Comparison of ENCODE assay signal across 15 mouse cellular contexts in the genomic region with DNA sequence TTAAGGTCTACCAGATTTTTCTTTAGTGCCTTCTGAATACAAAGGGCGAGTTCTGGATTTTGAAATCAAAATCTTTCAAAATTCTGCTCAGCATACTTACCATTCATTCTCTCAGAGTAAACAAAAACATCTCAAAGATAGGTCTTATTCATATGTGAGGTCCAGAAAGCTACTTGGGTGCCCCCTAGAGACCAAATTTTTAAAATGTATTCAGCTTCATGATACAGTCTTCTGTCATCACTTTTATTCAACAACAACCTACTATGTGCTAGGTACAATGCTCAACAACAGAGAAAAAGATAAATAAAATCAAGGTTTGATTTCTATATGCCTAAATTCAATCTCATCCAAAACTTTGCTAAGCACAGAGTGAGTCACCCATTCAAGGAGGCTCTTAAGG. TPM values are rescaled to one million over a fixed set of nuclear protein-coding genes. Genes with fewer than 3 reads are reported as not detected.
DNase-seq lines count a peak whose midpoint lies in the region; ATAC-seq and TF ChIP-seq lines count a peak whose summit lies in the region.
"Had no signal": no experiment of that assay in that cellular context is flagged by ENCODE, and none has a peak within 500 bp of the region (broad histone marks: within the 10 kb centered on the region; RNA-seq: fewer than 3 reads in every experiment).

No protein-coding gene starts in this region.

- no peak overlapping the region for H3K4me2 ChIP-seq in embryonic facial prominence, embryonic 11.5 days (ENCODE audit: low read depth, low read length)
- no peak overlapping the region for H3K4me2 ChIP-seq in liver, embryonic 14.5 days (ENCODE audit: low read depth)
- H3K4me2 ChIP-seq in liver, embryonic 11.5 days = no peak overlapping the region
- H3K4me2 ChIP-seq: limb, embryonic 12.5 days; midbrain, embryonic 15.5 days; stomach, embryonic 15.5 days had no signal

- DNase-seq in embryonic facial prominence, embryonic 11.5 days (ENCODE audit: low spot score) = peak; percentile 26
- no peak for DNase-seq in embryonic facial prominence, embryonic 10.5 days (ENCODE audit: low spot score)
- no peak for DNase-seq in liver, embryonic 14.5 days (ENCODE audit: low read depth in 3 of 3, low spot score in 3 of 3)
- no peak for DNase-seq in liver, embryonic 11.5 days (ENCODE audit: low spot score)
- DNase-seq in MEL-GATA-1-ER (ENCODE audit: extremely low read depth, low read depth) = peak; percentile 44
- DNase-seq in Muller cell, postnatal 12 days (ENCODE audit: inconsistent ontology term) = no peak
- DNase-seq in spleen, adult 12 weeks (ENCODE audit: low spot score) = no peak
- DNase-seq: adrenal gland, postnatal 25 days; gastrocnemius, postnatal 14 days; heart, postnatal 4 days; kidney, postnatal 4 days had no signal

- no peak for TF ChIP-seq EP300 in liver, embryonic 14.5 days (IDR thresholded peaks at IDR 0.05; ENCODE audit: low read depth)

- H3K36me3 ChIP-seq in embryonic facial prominence, embryonic 11.5 days (replicated peaks; ENCODE audit: control insufficient read depth, insufficient read depth, low read depth, low read length) = no peaks in the 10 kb centered on the region
- no peaks in the 10 kb centered on the region; the same call in 1 of the 2 replicates for H3K36me3 ChIP-seq in embryonic facial prominence, embryonic 10.5 days (replicated peaks)
- H3K36me3 ChIP-seq in liver, embryonic 14.5 days (replicated peaks; ENCODE audit: control insufficient read depth, insufficient read depth, low read depth) = no peaks in the 10 kb centered on the region; the same call in 1 of the 2 replicates
- H3K36me3 ChIP-seq in liver, embryonic 11.5 days (ENCODE audit: control insufficient read depth, insufficient read depth, low read length) = no peaks in the 10 kb centered on the region
- H3K36me3 ChIP-seq: midbrain, embryonic 15.5 days; stomach, embryonic 15.5 days had no signal

- no peak overlapping the region for H3K4me3 ChIP-seq in embryonic facial prominence, embryonic 11.5 days (ENCODE audit: low read depth, low read length)
- H3K4me3 ChIP-seq in embryonic facial prominence, embryonic 10.5 days = no peak overlapping the region
- no peak overlapping the region for H3K4me3 ChIP-seq in liver, embryonic 14.5 days (ENCODE audit: insufficient read depth in 1 of 2, low read depth in 2 of 2, low read length in 2 of 2)
- no peak overlapping the region for H3K4me3 ChIP-seq in liver, embryonic 11.5 days (ENCODE audit: low read depth, low read length)
- H3K4me3 ChIP-seq: limb, embryonic 12.5 days; midbrain, embryonic 15.5 days; stomach, embryonic 15.5 days had no signal

- H3K27me3 ChIP-seq in embryonic facial prominence, embryonic 11.5 days (ENCODE audit: control insufficient read depth, insufficient read depth, low read length) = no peaks in the 10 kb centered on the region
- H3K27me3 ChIP-seq in embryonic facial prominence, embryonic 10.5 days (replicated peaks; ENCODE audit: low read depth, poor library complexity, severe bottlenecking) = no peaks in the 10 kb centered on the region
- H3K27me3 ChIP-seq in liver, embryonic 14.5 days (ENCODE audit: control insufficient read depth, insufficient read depth, low read length) = no peaks in the 10 kb centered on the region
- H3K27me3 ChIP-seq in liver, embryonic 11.5 days (replicated peaks; ENCODE audit: control insufficient read depth, insufficient read depth, low read length) = no peaks in the 10 kb centered on the region
- H3K27me3 ChIP-seq: limb, embryonic 12.5 days; midbrain, embryonic 15.5 days; stomach, embryonic 15.5 days had no signal

- peak; percentile 29; the same call in 1 of the 2 replicates for TF ChIP-seq CTCF in liver, embryonic 14.5 days (IDR thresholded peaks at IDR 0.05; ENCODE audit: low read depth)

- no peaks in the 10 kb centered on the region for H3K9me3 ChIP-seq in embryonic facial prominence, embryonic 11.5 days (replicated peaks; ENCODE audit: control insufficient read depth, low read length)
- no peaks in the 10 kb centered on the region for H3K9me3 ChIP-seq in embryonic facial prominence, embryonic 10.5 days
- H3K9me3 ChIP-seq in liver, embryonic 14.5 days (ENCODE audit: control insufficient read depth, low read length) = no peaks in the 10 kb centered on the region
- H3K9me3 ChIP-seq in liver, embryonic 11.5 days (ENCODE audit: control insufficient read depth, low read length) = no peaks in the 10 kb centered on the region
- H3K9me3 ChIP-seq: limb, embryonic 12.5 days; midbrain, embryonic 15.5 days; stomach, embryonic 15.5 days had no signal

- no peak overlapping the region for H3K9ac ChIP-seq in embryonic facial prominence, embryonic 11.5 days (replicated peaks; ENCODE audit: low read length)
- no peak overlapping the region for H3K9ac ChIP-seq in liver, embryonic 14.5 days (replicated peaks)
- no peak overlapping the region for H3K9ac ChIP-seq in liver, embryonic 11.5 days (ENCODE audit: low read depth, low read length)
- H3K9ac ChIP-seq: limb, embryonic 12.5 days; midbrain, embryonic 15.5 days; stomach, embryonic 15.5 days had no signal

- ATAC-seq in embryonic facial prominence, embryonic 11.5 days (replicated peaks; ENCODE audit: insufficient number of reproducible peaks, low FRiP score, low TSS enrichment, low read depth) = no peak
- ATAC-seq in liver, embryonic 14.5 days (ENCODE audit: insufficient read depth) = no peak
- ATAC-seq in liver, embryonic 11.5 days (replicated peaks; ENCODE audit: low FRiP score) = no peak
- ATAC-seq in megakaryocyte progenitor cell, adult 5-6 weeks (replicated peaks; ENCODE audit: poor library complexity) = peak; percentile 33
- ATAC-seq: midbrain, embryonic 15.5 days had no signal

- 84% methylated on average over 1 of the region's 1 CpGs for WGBS in embryonic facial prominence, embryonic 11.5 days
- WGBS in embryonic facial prominence, embryonic 10.5 days = 84% methylated on average over 1 of the region's 1 CpGs
- WGBS in liver, embryonic 14.5 days (ENCODE audit: insufficient replicate concordance) = 55% methylated on average over 1 of the region's 1 CpGs
- 53% methylated on average over 1 of the region's 1 CpGs for WGBS in liver, embryonic 11.5 days

- no peak overlapping the region for H3K27ac ChIP-seq in embryonic facial prominence, embryonic 11.5 days (replicated peaks; ENCODE audit: low read depth, low read length)
- no peak overlapping the region for H3K27ac ChIP-seq in embryonic facial prominence, embryonic 10.5 days (replicated peaks)
- H3K27ac ChIP-seq in liver, embryonic 14.5 days = no peak overlapping the region
- no peak overlapping the region for H3K27ac ChIP-seq in liver, embryonic 11.5 days (ENCODE audit: low read depth, low read length)
- H3K27ac ChIP-seq: limb, embryonic 12.5 days; midbrain, embryonic 15.5 days; stomach, embryonic 15.5 days had no signal

- H3K4me1 ChIP-seq in embryonic facial prominence, embryonic 11.5 days (ENCODE audit: control insufficient read depth, insufficient read depth, low read length) = no peaks in the 10 kb centered on the region
- peaks cover 29% of the 10 kb centered on the region for H3K4me1 ChIP-seq in embryonic facial prominence, embryonic 10.5 days
- peaks cover 12 to 13% of the 10 kb centered on the region in 2 experiments for H3K4me1 ChIP-seq in liver, embryonic 14.5 days (replicated peaks; ENCODE audit: control insufficient read depth in 2 of 2, insufficient read depth in 2 of 2, low read length in 1 of 2)
- peaks cover 6% of the 10 kb centered on the region for H3K4me1 ChIP-seq in liver, embryonic 11.5 days (replicated peaks; ENCODE audit: control insufficient read depth, insufficient read depth, low read length)
- H3K4me1 ChIP-seq: stomach, embryonic 15.5 days had no signal

RNA-seq across cellular contexts. Expression of a gene that starts 4.0 kb away (rescaled TPM):
- 120 and 132 TPM in 2 replicates for polyA plus RNA-seq in embryonic facial prominence, embryonic 11.5 days (2014; fragmentation: Nextera tagmentation; extraction: Ambion mirVana)
- 71.8 and 77.6 TPM in 2 replicates for polyA plus RNA-seq in embryonic facial prominence, embryonic 10.5 days (2016; fragmentation: Nextera tagmentation; extraction: Ambion mirVana)
- 11.8 and 17.9 TPM in 2 replicates for polyA plus RNA-seq in liver, embryonic 14.5 days (2012; rRNA removed)
- polyA plus RNA-seq in liver, embryonic 14.5 days (2014; fragmentation: Nextera tagmentation; extraction: Ambion mirVana) = 61.0 and 67.4 TPM in 2 replicates
- 108 and 109 TPM in 2 replicates for polyA plus RNA-seq in liver, embryonic 11.5 days (2014; fragmentation: Nextera tagmentation; extraction: Ambion mirVana)
- total RNA-seq in megakaryocyte progenitor cell, adult 5-6 weeks (2015) = 76.3 and 76.4 TPM in 2 replicates
- total RNA-seq in megakaryocyte progenitor cell, adult 5-6 weeks (2017) = 145 and 167 TPM in 2 replicates

RNA-seq across cellular contexts. Expression of a gene that starts 16.9 kb away (rescaled TPM):
- 23.1 and 25.1 TPM in 2 replicates for polyA plus RNA-seq in embryonic facial prominence, embryonic 11.5 days (2014; fragmentation: Nextera tagmentation; extraction: Ambion mirVana)
- polyA plus RNA-seq in embryonic facial prominence, embryonic 10.5 days (2016; fragmentation: Nextera tagmentation; extraction: Ambion mirVana) = 19.3 and 20.5 TPM in 2 replicates
- 6.1 and 8.7 TPM in 2 replicates for polyA plus RNA-seq in liver, embryonic 14.5 days (2012; rRNA removed)
- polyA plus RNA-seq in liver, embryonic 14.5 days (2014; fragmentation: Nextera tagmentation; extraction: Ambion mirVana) = 12.1 and 12.9 TPM in 2 replicates
- 16.2 and 20.4 TPM in 2 replicates for polyA plus RNA-seq in liver, embryonic 11.5 days (2014; fragmentation: Nextera tagmentation; extraction: Ambion mirVana)
- 38.4 and 42.3 TPM in 2 replicates for total RNA-seq in megakaryocyte progenitor cell, adult 5-6 weeks (2015)
- total RNA-seq in megakaryocyte progenitor cell, adult 5-6 weeks (2017) = 13.2 and 13.6 TPM in 2 replicates

RNA-seq across cellular contexts. Expression of a gene that starts 57.2 kb away (rescaled TPM):
- polyA plus RNA-seq in embryonic facial prominence, embryonic 11.5 days (2014; fragmentation: Nextera tagmentation; extraction: Ambion mirVana) = 1.1 and 3.1 TPM in 2 replicates
- 1.0 and 1.5 TPM in 2 replicates for polyA plus RNA-seq in embryonic facial prominence, embryonic 10.5 days (2016; fragmentation: Nextera tagmentation; extraction: Ambion mirVana)
- not detected in 2 replicates for polyA plus RNA-seq in liver, embryonic 14.5 days (2012; rRNA removed)
- not detected in 2 replicates for polyA plus RNA-seq in liver, embryonic 14.5 days (2014; fragmentation: Nextera tagmentation; extraction: Ambion mirVana)
- not detected in 2 replicates for polyA plus RNA-seq in liver, embryonic 11.5 days (2014; fragmentation: Nextera tagmentation; extraction: Ambion mirVana)
- not detected in 2 replicates for total RNA-seq in megakaryocyte progenitor cell, adult 5-6 weeks (2015)
- total RNA-seq in megakaryocyte progenitor cell, adult 5-6 weeks (2017) = not detected in 2 replicates
- total RNA-seq: adrenal gland, postnatal 25 days; gastrocnemius, postnatal 14 days; heart, postnatal 4 days had no signal
- polyA plus RNA-seq: limb, embryonic 12.5 days; stomach, embryonic 15.5 days had no signal

Comparison
In these comparisons a context has a peak if more than half of its experiments do, and no peak if none do; other contexts are left out.
1. DNase-seq: peak in embryonic facial prominence, embryonic 11.5 days (single experiment) and MEL-GATA-1-ER (single experiment); none in embryonic facial prominence, embryonic 10.5 days (single experiment), liver, embryonic 14.5 days (0 of 3), liver, embryonic 11.5 days (single experiment), Muller cell, postnatal 12 days (single experiment) and spleen, adult 12 weeks (single experiment).